Mouse (Mus musculus) liver (tissue): Measurements from ENCODE around the gene Sema6d.

Source experiments
- DNase-seq: peaks from one replicate; pipeline ENCODE4 v3.0.0-alpha.2; 2020; ENCODE audit warnings: mixed read lengths

The Sema6d gene

DNA sequence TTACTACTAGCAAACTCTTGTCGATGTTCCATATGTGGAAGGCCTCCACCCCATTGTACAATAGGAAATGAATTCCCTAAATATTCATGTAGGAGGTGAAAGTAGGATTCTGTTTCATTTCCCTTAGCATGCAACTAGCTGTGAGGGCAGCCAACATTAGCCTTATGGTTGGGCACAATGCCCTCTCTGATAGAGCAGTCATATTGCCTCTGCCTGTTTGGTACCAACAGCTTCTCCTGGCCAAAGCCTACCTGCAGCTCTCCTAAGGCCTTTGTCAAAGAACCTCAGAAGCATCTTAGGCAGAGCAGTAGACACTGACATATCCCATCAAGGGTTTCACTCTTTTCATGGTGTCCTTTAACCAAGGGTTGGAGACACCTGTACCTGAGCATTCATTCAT, 578.7 kb downstream of the Sema6d start:
- no peak for DNase-seq

DNA sequence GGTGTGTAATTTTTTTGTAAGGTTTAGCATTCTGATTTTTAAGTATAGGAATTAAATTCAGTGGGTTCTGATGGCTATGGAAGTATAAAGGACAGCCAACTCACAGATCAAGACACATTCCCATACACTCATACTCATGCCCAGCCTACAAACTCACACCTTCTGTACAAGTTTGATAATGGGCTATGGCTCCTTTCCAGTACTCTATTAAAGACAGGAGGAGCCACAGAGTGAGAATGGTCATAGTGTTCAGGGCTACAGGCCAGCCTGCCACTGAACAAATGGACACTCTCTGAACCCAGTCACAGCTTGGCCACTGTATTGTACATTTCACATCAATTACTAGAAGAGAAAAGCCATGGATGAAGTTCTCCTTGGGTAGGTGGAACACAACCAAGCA, 583.3 kb downstream of the Sema6d start:
- DNase-seq = no peak

DNA sequence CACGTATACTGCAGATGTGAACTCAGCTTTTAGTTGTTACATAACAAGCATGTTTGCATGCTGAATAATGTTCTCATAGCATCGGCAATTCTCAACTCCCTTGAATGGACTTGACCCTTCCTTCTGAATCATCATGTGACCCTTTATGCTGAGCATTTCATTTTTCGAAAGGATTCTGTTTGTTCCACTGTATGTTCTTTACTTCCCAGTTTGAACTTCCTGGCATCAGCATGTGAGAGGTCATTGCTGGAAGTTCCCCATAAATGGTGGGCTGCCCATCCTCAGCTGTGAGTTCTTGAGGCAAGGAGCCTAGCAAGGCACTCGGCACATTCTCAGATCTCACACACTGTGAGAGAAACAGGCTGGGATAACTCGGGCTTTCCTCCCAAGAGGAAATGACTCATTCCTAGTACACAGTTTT, 594.7 kb downstream of the Sema6d start:
- DNase-seq = no peak

DNA sequence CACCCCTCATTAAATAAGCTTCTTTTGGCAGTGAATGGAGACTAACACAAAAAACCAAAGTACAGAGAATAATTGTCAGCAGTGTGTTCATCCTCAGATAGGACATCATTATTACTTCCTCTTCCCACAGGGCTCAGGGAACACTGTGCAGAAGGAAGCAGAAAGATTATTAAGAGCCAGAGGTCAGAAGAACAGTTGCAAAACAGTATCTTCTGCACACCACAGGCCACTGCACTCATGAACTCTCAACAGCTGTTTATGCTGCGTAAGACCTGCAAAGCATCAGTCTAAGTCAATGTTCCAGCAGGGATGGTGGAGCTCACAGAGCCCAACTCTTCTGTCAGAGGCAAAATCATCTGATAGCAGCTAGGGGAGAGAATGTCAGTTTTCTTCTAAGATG, 600.6 kb downstream of the Sema6d start:
- no peak for DNase-seq

DNA sequence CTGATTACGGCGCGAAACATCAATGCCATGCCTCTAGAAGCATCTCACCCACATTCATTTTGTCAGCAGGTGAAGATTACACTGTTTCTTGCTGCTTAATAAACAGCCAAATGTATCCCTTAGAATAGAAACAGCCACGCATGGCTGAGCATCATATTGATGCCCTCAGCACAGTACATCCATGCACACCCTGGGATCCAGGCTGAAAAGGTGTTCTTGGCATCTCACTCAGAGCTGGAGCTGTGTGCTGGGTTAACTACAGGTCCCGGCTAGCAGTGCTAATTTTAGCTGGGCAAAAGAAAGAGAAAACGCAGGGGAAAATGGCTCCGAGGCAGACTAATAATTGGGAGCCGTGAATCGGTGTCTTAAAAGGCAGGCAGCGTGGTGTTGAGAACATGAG, 612.9 kb downstream of the Sema6d start:
- DNase-seq = no peak

DNA sequence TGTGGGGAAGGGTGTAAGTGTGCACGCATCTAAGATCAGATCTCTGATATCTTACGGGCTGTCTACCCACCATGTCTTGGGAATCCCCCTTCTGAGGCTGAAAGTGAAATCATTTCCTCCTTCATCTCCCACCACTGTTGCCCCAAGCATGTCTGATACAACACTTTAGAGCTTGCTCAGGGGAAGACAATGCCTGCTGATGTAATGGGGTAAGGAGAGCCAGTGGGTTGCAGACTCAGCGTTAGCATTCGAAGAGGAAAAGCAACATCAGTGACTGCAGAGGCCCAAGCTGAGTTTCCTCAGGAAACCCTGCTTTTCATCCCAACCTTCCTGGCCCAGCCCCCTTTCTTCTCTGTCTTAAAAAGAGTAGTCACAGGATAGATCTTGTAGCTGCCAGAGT, 615.2 kb downstream of the Sema6d start:
- DNase-seq = peak; percentile 4

DNA sequence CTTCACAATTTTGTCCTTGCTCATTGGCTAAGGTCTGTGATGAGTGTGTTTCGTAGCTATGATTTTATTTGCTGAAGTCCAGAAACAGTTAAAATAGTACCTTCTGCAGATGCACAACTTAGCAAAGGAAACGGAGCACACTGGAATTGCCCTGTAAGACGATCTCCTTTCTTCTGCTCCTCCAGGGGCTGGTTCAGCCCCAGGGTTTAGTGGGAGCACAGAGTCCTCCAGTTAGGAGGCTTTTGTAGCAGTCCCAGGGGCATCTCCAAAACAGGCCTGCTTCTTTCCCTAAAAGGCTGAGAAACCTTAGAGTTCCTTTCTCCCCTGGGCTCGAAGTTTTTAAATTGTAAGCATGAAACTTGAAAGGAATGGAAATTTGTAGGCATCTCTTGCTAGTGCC, 616.0 kb downstream of the Sema6d start:
- no peak for DNase-seq

DNA sequence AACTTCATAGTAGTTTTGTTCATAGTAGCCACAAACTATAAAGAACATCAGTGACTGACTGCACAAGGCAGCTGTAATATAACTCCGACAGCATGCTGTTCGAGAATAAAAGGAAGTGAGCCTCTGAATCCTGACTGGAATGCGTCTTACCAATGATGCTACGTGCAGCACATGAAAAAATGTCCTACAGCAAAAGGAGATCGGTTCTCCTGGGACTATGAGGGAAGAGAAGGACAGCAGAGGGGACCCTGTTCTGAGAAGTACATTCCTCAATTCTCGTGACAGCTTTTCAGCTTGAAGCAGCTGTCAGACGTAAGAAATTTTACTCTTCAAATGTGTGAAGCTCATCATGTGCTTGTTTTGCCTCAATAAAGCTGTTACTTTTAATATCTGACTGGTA, 617.1 kb downstream of the Sema6d start:
- no peak for DNase-seq
